Mouse (Mus musculus) WW6 (cell line): ENCODE measurements around the gene Gm20388.
A peak's percentile ranks its signal among the peaks of the same experiment; 100 is the strongest.
"Not testable (repeated sequence)": the region's sequence is repeated elsewhere in the genome, so short reads cannot be mapped to it uniquely, and the experiment has no call there.

ENCODE experiments used
- DNase-seq: peaks from one replicate; pipeline ENCODE4 v3.0.0-alpha.2; 2013; ENCODE audit warnings: low read depth, low spot score

The Gm20388 gene

DNA sequence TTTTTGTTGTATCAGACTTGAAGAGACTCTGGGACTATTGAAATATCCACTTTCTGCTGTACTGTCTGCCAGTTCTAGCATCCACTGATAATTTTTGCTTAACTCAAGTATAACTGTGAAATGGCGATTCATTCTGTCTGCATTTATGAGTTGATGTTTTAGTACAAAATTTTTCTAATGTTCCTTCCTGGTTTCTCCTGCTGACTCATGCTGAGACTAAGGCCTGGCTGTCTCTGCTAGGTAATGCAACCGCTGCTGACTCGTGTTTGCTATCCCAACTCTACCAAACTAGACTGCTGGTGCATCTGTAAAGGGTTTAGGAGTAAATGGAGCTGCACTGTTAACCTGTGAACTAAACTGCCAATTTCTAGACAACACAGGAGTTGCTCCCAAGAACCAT lies 3556.8 kb downstream of the Gm20388 start:
- no peak for DNase-seq

DNA sequence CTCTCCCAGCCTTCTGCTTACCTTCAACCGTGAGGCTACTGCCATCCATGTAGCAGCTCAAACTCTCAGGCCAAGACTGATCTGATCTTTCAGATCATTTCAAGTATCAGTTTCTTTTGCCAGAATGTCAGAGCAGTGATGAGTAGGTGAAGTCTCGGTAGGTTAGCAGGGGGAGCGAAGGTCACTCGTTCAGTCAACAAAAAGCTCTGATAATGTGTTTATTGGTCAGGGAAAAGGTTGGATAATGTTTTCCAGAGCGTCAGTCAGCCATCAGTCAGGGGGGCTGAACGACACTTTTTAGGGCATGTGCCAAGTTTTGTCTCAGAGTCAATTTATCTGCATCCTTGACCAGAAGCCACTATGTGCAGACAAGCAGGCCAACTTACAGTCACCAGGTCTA lies 3562.3 kb downstream of the Gm20388 start:
- not testable (repeated sequence) for DNase-seq

- DNase-seq, result not testable (repeated sequence)
Observed at GRCm38 (mm10) chr8:123474549-123474948, 3563.9 kb downstream of the Gm20388 start.

DNA sequence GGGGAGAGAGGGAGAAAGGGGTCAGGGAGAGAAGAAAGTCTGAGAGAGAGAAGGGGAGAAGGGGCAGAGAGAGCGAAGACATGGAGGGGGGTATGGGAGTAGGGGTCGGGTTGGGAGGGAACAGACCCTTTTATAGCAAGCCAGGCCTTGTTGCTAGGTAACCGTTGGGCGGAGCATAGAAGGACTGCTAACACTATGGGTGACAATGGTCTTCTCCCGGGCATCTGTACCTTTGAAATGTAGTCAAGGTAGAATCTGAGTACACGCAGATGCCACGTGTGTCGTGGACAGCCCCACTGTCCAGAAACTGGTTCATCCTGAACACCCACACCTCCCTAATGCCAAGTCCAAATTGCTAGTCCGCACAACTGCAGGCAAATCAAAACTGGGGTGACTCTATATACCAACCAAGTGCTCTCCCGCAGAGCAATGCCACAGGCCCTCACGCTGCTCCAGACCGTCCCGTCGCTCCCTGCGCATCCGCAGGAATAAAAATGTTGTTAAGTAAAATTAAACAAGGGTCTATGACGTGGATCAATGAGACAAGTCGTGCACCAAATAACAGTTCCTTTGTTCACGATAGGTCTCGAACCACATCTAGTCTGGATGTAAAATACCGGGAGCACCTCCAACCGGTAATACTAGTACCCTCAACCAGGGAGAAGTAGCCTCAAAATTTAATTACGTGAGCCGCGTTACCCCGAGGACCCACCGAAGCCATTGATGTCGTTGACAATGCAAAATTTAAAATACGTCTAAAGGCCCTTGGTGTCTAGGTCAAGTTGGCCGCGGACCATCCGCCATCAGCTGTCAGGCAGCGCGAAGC lies 3566.5 kb downstream of the Gm20388 start:
- DNase-seq, result no peak

DNA sequence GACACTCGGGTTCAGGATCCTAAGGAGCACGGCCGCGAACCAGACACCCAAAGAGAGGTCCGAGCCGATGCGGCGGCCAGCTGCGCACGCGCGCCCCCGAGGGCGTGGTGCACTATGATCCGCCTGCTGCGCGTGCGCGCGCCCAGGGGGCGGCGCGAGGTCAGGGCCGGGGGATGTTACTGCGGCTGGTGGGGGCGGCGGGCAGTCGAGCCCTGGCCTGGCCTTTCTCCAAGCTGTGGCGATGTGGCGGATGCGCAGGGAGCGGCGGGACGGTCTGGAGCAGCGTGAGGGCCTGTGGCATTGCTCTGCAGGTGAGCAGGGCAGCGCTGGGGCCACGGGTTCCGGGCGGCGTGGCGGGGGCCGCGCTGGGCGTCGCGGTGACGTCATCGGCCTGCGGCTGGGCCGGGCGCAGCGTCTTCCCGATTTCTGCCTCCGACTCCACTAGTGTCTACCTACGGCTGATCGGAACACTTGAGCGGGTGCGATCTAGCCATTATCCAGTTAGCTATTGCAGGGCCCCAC lies 3567.2 kb downstream of the Gm20388 start, which contains the start of gene Afg3l1:
TSS of gene Afg3l1 (plus strand) at position 167 of the 522 bp plus-strand sequence.
- peak; percentile 89 for DNase-seq

DNA sequence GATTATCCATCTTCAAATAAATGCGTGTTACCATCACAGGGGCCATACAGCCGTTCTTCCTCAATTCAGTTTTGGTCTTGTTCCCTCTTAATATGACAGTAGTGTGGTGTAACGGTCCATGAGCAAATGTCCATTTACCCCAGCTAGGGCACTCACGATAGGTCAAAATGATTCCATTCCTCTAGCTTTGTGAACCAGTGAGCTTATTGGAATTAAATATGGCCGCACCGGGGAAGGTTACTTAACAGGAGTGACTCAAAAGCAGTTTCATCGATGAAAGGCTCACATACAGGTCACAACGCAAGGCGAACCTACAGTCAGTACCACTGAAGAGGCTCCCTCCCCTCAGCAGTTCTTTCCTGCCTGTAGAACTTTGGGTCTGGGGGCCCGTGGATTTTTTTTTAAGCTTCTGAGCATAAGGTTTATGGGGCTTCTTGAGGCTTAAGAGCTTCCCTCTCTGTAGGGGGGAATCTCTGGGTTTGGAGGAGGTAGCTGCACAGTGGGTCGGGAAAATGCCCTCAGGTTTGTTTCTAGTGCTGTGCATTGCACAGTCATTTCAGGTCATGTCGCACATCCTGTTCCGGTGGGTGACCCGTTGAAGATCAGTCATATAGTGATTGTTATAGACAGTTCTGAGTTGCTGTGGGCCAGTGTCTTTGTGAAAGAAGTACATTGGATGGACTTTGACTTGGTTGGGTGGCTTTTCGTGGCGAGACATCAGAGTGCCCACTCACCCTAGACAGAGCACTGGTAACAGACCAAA lies 3568.0 kb downstream of the Gm20388 start:
- DNase-seq, result no peak

DNA sequence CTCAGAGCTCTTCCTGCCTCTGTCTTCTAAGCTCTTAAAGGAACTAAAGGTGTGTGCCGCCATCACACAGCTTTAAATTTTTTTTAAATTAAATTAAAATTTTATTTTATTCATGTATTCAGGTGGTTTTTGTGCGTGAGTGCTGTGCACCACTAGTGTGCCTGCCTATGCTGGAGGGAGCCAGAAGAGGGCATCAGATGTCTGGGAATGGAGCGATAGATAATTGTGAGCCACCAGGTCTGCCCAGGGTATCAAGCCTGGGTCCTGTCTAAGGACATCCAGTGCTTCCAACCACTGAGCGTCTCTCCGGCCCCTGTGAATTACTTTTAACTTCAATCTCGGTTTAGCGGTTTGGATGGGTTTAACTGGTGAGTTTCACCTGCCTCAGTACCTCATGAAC lies 3572.0 kb downstream of the Gm20388 start:
- no peak for DNase-seq

DNA sequence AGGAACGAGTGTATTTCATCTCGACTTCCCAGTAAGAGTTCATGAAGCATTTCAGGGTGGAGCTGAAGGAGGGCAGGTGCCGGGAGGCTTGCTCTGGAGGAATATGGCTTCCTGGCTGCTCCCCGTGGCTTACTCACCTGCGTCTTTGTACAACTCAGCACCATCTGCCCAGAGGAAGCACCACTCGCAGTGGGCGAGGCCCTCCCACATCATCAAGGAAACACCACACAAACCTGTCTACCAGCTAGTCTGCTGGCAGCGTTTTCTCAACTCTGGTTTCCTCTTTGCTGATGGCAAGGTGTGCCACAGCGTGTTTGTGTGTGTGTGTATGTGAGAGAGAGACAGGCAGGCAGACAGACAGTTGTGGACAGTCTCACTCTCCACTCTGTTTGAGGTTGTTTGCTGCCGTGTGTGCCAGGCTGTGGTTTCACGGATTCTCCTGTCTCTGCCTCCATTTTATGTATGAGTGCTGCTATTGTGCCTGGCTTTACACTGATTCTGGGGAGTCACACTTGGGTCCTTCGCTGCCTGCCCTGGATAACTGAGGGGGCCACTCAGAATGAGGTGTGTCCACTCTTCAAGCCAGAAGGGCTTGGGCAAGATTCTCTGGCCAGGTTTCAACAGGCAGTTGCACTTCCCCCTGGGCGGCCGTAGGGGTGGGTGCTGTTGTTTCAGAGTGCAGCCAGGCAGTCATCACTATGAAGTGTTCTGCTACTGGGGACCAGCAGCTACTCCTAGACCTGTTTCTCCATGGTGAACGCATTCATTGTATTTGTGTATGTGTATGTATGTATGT lies 3580.8 kb downstream of the Gm20388 start:
- no peak for DNase-seq

- no peak for DNase-seq
Observed at GRCm38 (mm10) chr8:123492898-123493297, 3582.3 kb downstream of the Gm20388 start.

- no peak for DNase-seq
Observed at GRCm38 (mm10) chr8:123497699-123498098, 3587.1 kb downstream of the Gm20388 start.

DNA sequence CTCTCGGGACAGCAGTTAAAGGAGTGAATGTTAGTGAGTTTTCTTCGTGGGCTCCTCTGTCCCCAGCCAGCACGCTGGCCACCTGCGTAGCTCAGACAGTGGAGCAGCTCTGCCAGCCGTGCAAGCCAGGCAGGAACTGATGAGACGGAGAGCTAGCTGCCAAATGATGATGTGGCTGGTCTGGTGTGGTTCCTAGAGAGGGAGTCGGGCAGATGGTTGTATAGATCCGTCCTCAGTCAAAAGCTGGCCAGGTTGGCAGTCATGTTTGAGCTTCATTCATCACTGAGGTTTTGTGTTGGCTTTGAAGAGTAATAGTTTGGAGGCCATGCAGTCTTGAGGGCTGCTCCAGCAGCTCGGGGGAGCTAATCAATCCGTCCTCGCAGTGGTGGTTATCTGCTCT lies 3588.3 kb downstream of the Gm20388 start:
- DNase-seq, result no peak

- no peak for DNase-seq
Observed at GRCm38 (mm10) chr8:123499556-123499955, 3588.9 kb downstream of the Gm20388 start.

DNA sequence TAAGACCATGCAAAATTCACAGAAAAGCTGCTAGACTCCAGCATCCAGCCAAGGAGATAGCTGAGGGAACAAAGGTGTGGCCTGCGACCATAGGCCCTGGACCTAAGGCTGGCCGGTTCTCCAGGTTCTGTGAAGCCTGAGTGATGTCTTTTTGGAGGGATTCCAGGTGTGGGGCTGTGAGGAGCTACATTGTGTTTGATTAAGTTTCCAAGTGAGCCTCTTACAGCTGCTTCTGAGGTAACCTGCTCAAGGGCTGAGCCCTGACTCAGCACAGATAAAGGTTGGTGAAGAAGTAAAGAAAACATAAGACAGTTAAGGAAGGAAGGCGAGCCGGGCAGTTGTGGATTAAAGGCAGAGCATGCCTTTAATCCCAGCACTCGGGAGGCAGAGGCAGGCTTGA lies 3591.6 kb downstream of the Gm20388 start:
- DNase-seq, result no peak

GRCm38 (mm10) chr8:123503801-123504467 lies 3593.3 kb downstream of the Gm20388 start:
- no peak for DNase-seq

DNA sequence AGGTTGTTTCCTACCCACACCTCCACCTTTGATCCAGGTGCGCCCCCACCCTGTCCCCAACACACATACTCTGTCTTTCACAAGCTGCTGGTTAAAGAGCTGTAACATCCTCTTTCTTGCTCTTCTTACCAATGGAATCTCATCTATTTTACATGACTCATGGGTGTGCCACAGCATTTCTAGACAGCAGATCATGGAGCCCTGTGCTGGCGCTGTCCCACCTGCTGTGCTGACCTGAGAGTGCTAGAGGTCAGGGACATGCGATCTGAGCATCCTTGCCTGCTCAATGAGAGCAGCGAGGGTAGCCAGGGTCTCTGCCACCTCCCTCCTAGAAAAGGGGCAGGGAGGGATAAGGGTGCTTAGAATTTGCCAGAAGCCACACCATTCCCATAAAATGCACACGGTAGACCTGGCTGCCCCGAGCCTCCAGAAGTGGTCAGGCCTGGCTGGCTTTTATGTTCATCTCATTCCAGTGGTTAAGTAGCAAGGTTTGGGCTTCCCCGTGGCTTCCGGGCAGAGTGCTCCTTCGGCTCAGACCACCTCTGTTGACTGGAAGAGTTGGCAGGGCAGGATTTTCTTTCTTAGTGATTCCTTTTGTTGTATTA lies 3594.1 kb downstream of the Gm20388 start:
- DNase-seq, result no peak

DNA sequence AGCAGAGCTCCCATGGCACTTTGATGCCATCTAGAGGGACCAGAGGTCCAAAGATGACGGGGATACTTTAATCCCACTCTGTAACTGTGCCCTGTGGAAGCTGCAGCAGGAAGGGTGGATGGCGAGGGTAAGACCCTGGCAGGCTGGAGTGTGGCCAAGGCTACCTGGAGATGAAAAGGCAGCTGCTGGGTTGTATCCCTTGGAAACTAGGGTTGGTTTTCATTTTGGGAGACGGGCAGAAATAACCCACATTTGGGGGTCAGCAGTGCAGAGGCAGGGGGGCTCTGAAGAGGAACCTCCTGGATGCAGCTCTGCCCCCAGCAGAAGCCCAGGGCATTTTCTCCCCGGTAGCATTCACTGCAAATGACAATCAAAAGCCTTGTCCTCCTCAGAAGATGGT lies 3594.6 kb downstream of the Gm20388 start:
- DNase-seq, result no peak

DNA sequence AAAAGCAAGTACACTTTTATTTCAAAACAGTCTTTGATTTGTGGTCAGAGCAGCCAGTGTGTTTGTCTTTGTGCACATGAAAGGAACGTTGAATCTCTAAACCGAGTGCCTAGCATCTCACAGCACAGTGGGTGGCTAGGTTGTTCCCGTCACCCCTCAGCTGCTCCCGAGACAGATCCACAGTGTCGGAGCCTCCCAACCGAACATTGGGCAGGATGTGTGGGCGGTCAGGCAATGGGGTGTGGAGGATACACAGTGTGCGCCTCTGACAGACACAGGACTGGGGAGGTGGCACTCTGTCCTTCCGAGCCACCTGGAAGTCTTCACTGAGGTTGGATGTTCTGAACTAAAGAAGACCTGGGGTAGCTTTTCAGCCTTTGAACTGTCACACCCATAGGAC lies 3595.1 kb downstream of the Gm20388 start:
- no peak for DNase-seq

DNA sequence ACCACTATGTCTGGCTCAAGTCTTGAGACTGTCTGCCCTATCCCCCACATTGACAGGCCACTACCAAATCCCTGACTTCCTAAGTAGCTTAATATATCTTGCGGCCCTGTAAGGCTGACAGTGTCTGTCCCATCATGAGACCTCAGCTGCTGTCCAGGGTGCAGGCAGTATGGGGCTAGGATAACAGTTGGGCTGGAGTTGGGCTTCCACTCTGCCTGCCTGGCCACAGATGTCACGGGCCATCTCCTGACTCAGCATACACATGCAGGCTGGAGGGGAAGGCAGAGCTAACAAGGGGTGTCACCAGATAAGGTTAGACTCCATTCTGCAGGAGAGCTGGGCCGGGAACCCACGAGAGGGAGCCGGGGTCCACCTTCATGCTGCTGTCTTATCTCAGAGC lies 3596.5 kb downstream of the Gm20388 start:
- no peak for DNase-seq

GRCm38 (mm10) chr8:123510819-123511218 lies 3600.2 kb downstream of the Gm20388 start:
- no peak for DNase-seq

DNA sequence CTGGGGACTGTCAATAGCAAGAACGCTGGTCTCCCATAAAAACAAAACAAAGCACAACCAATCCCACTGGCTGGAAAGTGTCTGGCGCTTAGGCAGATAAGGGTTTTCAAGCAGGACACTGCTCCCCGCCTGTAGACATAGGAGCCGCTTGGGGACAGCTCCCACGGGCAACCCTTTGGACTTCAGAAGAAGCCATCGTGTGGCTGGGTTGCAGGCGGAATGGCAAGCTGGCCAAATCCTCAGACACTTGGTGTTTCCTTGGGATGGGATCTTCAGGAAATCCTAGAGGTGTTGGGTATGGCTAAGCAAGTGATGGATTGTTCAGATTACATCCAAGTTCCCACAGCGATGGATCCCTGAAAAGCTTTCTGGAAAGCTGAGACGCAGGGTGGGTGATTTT lies 3603.5 kb downstream of the Gm20388 start:
- DNase-seq, result no peak
